Mouse (Mus musculus) liver, embryonic 13.5 days (tissue): ENCODE results near the gene Ano1. TPM values are rescaled to one million over a fixed set of nuclear protein-coding genes. Genes with fewer than 3 reads are reported as not detected.

Experiments
- ATAC-seq: fragments of 200-750 bp; cut with Nextera tagmentation; 2 replicates; pipeline ENCODE4 v1.8.0; 2017; ENCODE audit warnings: low read depth, mild to moderate bottlenecking, moderate number of reproducible peaks, moderate library complexity
- DNase-seq: peaks from one replicate; pipeline ENCODE4 v3.0.0; 2022
- H3K27ac ChIP-seq: fragments of 300-500 bp; sonication (generic); 2 replicates; pipeline ENCODE4 v1.5.1; 2015; ENCODE audit warnings: moderate library complexity, mild to moderate bottlenecking, inconsistent platforms
- H3K27me3 ChIP-seq: fragments of 300-500 bp; sonication (generic); 2 replicates; pipeline ENCODE4 v1.6.1; 2015; ENCODE audit warnings: mild to moderate bottlenecking, inconsistent platforms
- H3K36me3 ChIP-seq: fragments of 300-500 bp; sonication (generic); 2 replicates; pipeline ENCODE4 v1.6.1; 2015; ENCODE audit warnings: mild to moderate bottlenecking, inconsistent platforms
- H3K4me1 ChIP-seq: fragments of 300-500 bp; sonication (generic); replicated peaks from 2 replicates; pipeline ENCODE4 v1.6.1; 2015; ENCODE audit warnings: inconsistent platforms
- H3K4me2 ChIP-seq: fragments of 300-500 bp; sonication (generic); 2 replicates; pipeline ENCODE4 v1.6.1; 2015; ENCODE audit warnings: inconsistent platforms, mild to moderate bottlenecking, moderate library complexity
- H3K4me3 ChIP-seq: fragments of 300-500 bp; sonication (generic); replicated peaks from 2 replicates; pipeline ENCODE4 v1.5.1; 2015; ENCODE audit warnings: mild to moderate bottlenecking, inconsistent platforms
- H3K9ac ChIP-seq: fragments of 300-500 bp; sonication (generic); 2 replicates; pipeline ENCODE4 v1.6.1; 2015; ENCODE audit warnings: mild to moderate bottlenecking, inconsistent platforms
- H3K9me3 ChIP-seq: fragments of 300-500 bp; sonication (generic); replicated peaks from 2 replicates; pipeline ENCODE4 v1.6.1; 2016; ENCODE audit warnings: inconsistent platforms
- WGBS: fragments of 180-500 bp; shearing (Covaris S2); methylation state at CpG from one replicate; pipeline ENCODE4 v1.1.7; 2015; ENCODE audit not compliant: insufficient replicate concordance; 5-methylcytosine and 5-hydroxymethylcytosine counted together
- polyA plus RNA-seq: library from polyadenylated mRNA; unstranded; fragments of >200 nt; fragmentation: Nextera tagmentation; extraction: Ambion mirVana; gene quantifications from 2 replicates; pipeline ENCODE4 v1.2.1, GENCODE M21; 2015

The Ano1 gene
- polyA plus RNA-seq, 1 experiment from 2014 or later: 3.4 TPM

GRCm38 (mm10) chr7:144746466-144746865, 5.3 kb downstream of the Ano1 start:
- ATAC-seq: no peak
- no peaks in the 10 kb centered on the region for H3K36me3 ChIP-seq
- no peak overlapping the region for H3K4me2 ChIP-seq
- H3K4me3 ChIP-seq: no peak overlapping the region
- DNase-seq: no peak
- H3K9me3 ChIP-seq: no peaks in the 10 kb centered on the region
- H3K9ac ChIP-seq: no peak overlapping the region
- H3K27ac ChIP-seq: peak overlapping the region; percentile 96
- no peaks in the 10 kb centered on the region; the same call in 1 of the 2 replicates for H3K27me3 ChIP-seq
- peaks cover 64% of the 10 kb centered on the region for H3K4me1 ChIP-seq
- WGBS: 73% methylated on average over 4 of the region's 4 CpGs

- Histone ChIP-seq H3K4me1 (peaks cover 64% of the 10 kb centered on the region), H3K36me3 (no peaks in the 10 kb centered on the region), H3K9ac (no peak overlapping the region), H3K9me3 (no peaks in the 10 kb centered on the region), H3K4me3 (no peak overlapping the region), H3K27me3 (peaks cover 7% of the 10 kb centered on the region; the same call in 1 of the 2 replicates), H3K4me2 (no peak overlapping the region), H3K27ac (no peak overlapping the region)
- WGBS: 69% methylated on average over 5 of the region's 5 CpGs
- ATAC-seq: no peak
- no peak for DNase-seq
Measured at GRCm38 (mm10) chr7:144743874-144744273, 7.9 kb downstream of the Ano1 start.

- peaks cover 35% of the 10 kb centered on the region for H3K27me3 ChIP-seq
- DNase-seq: no peak
- H3K4me1 ChIP-seq: peaks cover 66% of the 10 kb centered on the region
- no peak overlapping the region for H3K4me2 ChIP-seq
- no peak for ATAC-seq
- 46% methylated on average over 7 of the region's 7 CpGs for WGBS
- H3K36me3 ChIP-seq: no peaks in the 10 kb centered on the region
- no peak overlapping the region for H3K4me3 ChIP-seq
- H3K9ac ChIP-seq: no peak overlapping the region
- peak overlapping the region; percentile 82 for H3K27ac ChIP-seq
- no peaks in the 10 kb centered on the region for H3K9me3 ChIP-seq
Measured at GRCm38 (mm10) chr7:144740643-144741042, 11.1 kb downstream of the Ano1 start.

- H3K4me2 ChIP-seq: 0 out of 2 replicates have a peak overlapping the region, but pooled peaks have one; percentile 91
Measured at GRCm38 (mm10) chr7:144739810-144740209, 12.0 kb downstream of the Ano1 start.

GRCm38 (mm10) chr7:144738357-144738798, 13.4 kb downstream of the Ano1 start:
- ATAC-seq: peak; percentile 72

More at GRCm38 (mm10) chr7:144739810-144740209, 12.0 kb downstream of the Ano1 start:
- DNase-seq (peak; percentile 53), ATAC-seq (peak; percentile 82)
- H3K9me3 ChIP-seq: no peaks in the 10 kb centered on the region
- H3K27me3 ChIP-seq: peaks cover 35% of the 10 kb centered on the region
- H3K4me1 ChIP-seq: peaks cover 66% of the 10 kb centered on the region
- H3K4me3 ChIP-seq: no peak overlapping the region
- peak overlapping the region; percentile 57 for H3K9ac ChIP-seq
- peak overlapping the region; percentile 82 for H3K27ac ChIP-seq
- H3K36me3 ChIP-seq: peaks cover 3% of the 10 kb centered on the region; the same call in 1 of the 2 replicates
- 6% methylated on average over 3 of the region's 3 CpGs for WGBS

GRCm38 (mm10) chr7:144731897-144732291, 19.9 kb downstream of the Ano1 start:
- Histone ChIP-seq H3K9me3 (no peaks in the 10 kb centered on the region), H3K36me3 (peaks cover 3% of the 10 kb centered on the region; the same call in 1 of the 2 replicates), H3K27me3 (peaks cover 9% of the 10 kb centered on the region), H3K27ac (peak overlapping the region; percentile 90), H3K4me3 (peak overlapping the region; percentile 16; the same call in 1 of the 2 replicates), H3K4me1 (peaks cover 76% of the 10 kb centered on the region), H3K4me2 (peak overlapping the region; percentile 44), H3K9ac (peak overlapping the region; percentile 60)
- ATAC-seq (peak; percentile 84), DNase-seq (peak; percentile 79)
- WGBS: 8% methylated on average over 4 of the region's 4 CpGs

More at GRCm38 (mm10) chr7:144738357-144738798, 13.4 kb downstream of the Ano1 start:
- H3K4me3 ChIP-seq: peak overlapping the region; percentile 68
- peak overlapping the region; percentile 91 for H3K4me2 ChIP-seq
- peaks cover 73% of the 10 kb centered on the region for H3K4me1 ChIP-seq
- H3K27ac ChIP-seq: peak overlapping the region; percentile 82
- WGBS: 3% methylated on average over 29 of the region's 33 CpGs
- peak overlapping the region; percentile 81 for H3K9ac ChIP-seq
- peaks cover 3% of the 10 kb centered on the region; the same call in 1 of the 2 replicates for H3K36me3 ChIP-seq
- peak; percentile 58 for DNase-seq
- H3K27me3 ChIP-seq: peaks cover 35% of the 10 kb centered on the region
- no peaks in the 10 kb centered on the region for H3K9me3 ChIP-seq

GRCm38 (mm10) chr7:144731182-144731896, 20.4 kb downstream of the Ano1 start:
- peak; percentile 81 for DNase-seq

GRCm38 (mm10) chr7:144724283-144724682, 27.5 kb downstream of the Ano1 start:
- Histone ChIP-seq H3K4me1 (peaks cover 18% of the 10 kb centered on the region), H3K36me3 (no peaks in the 10 kb centered on the region), H3K9me3 (no peaks in the 10 kb centered on the region), H3K27me3 (peaks cover 13% of the 10 kb centered on the region; the same call in 1 of the 2 replicates), H3K9ac (no peak overlapping the region), H3K4me3 (no peak overlapping the region), H3K27ac (no peak overlapping the region), H3K4me2 (no peak overlapping the region)
- ATAC-seq (no peak), DNase-seq (no peak)
- WGBS: 16% methylated on average over 1 of the region's 1 CpGs

More at GRCm38 (mm10) chr7:144731182-144731896, 20.4 kb downstream of the Ano1 start:
- Histone ChIP-seq H3K9ac (peak overlapping the region; percentile 60), H3K4me1 (peaks cover 70% of the 10 kb centered on the region), H3K27ac (peak overlapping the region; percentile 90), H3K9me3 (no peaks in the 10 kb centered on the region), H3K4me3 (no peak overlapping the region), H3K36me3 (peaks cover 3% of the 10 kb centered on the region; the same call in 1 of the 2 replicates), H3K4me2 (peak overlapping the region; percentile 44), H3K27me3 (peaks cover 4% of the 10 kb centered on the region)
- peak; percentile 95 for ATAC-seq
- 11% methylated on average over 9 of the region's 9 CpGs for WGBS

GRCm38 (mm10) chr7:144719956-144720355, 31.8 kb downstream of the Ano1 start:
- ATAC-seq (no peak), DNase-seq (no peak)
- H3K27me3 ChIP-seq: peaks cover 13% of the 10 kb centered on the region; the same call in 1 of the 2 replicates
- H3K9me3 ChIP-seq: no peaks in the 10 kb centered on the region
- no peak overlapping the region for H3K27ac ChIP-seq
- no peak overlapping the region for H3K4me3 ChIP-seq
- no peaks in the 10 kb centered on the region for H3K36me3 ChIP-seq
- 68% methylated on average over 4 of the region's 4 CpGs for whole genome bisulfite sequencing
- no peak overlapping the region for H3K9ac ChIP-seq
- no peak overlapping the region for H3K4me2 ChIP-seq
- H3K4me1 ChIP-seq: peaks cover 6% of the 10 kb centered on the region; the same call in 1 of the 2 replicates

GRCm38 (mm10) chr7:144717736-144718135, 34.0 kb downstream of the Ano1 start:
- H3K27me3 ChIP-seq: peaks cover 9% of the 10 kb centered on the region; the same call in 1 of the 2 replicates
- no peak overlapping the region for H3K27ac ChIP-seq
- ATAC-seq: no peak
- no peaks in the 10 kb centered on the region for H3K9me3 ChIP-seq
- WGBS: 73% methylated on average over 5 of the region's 5 CpGs
- H3K9ac ChIP-seq: no peak overlapping the region
- no peaks in the 10 kb centered on the region for H3K36me3 ChIP-seq
- no peaks in the 10 kb centered on the region for H3K4me1 ChIP-seq
- no peak for DNase-seq
- no peak overlapping the region for H3K4me3 ChIP-seq
- no peak overlapping the region for H3K4me2 ChIP-seq

GRCm38 (mm10) chr7:144697870-144698269, 53.9 kb downstream of the Ano1 start:
- Histone ChIP-seq H3K4me2 (no peak overlapping the region), H3K9me3 (no peaks in the 10 kb centered on the region), H3K9ac (no peak overlapping the region), H3K27me3 (peaks cover 4% of the 10 kb centered on the region; the same call in 1 of the 2 replicates), H3K36me3 (peaks cover 5% of the 10 kb centered on the region; the same call in 1 of the 2 replicates), H3K4me1 (no peaks in the 10 kb centered on the region), H3K4me3 (no peak overlapping the region), H3K27ac (no peak overlapping the region)
- no peak for DNase-seq
- no peak for ATAC-seq
- WGBS: 63% methylated on average over 9 of the region's 9 CpGs
